Mouse (Mus musculus): Measurements from ENCODE around the gene Rab22a. TPM values are rescaled to one million over a fixed set of nuclear protein-coding genes. Genes with fewer than 3 reads are reported as not detected.
"Not testable (repeated sequence)": the region's sequence is repeated elsewhere in the genome, so short reads cannot be mapped to it uniquely, and the experiment has no call there.

Gene Rab22a
- polyA plus RNA-seq, 2 experiments, result 3.7 to 13.2 TPM

GRCm38 (mm10) chr2:173714620-173715218 is 55.2 kb downstream of the Rab22a start:
- no peak overlapping the region for H3K4me2 ChIP-seq (ENCODE audit: low read depth)
- WGBS (ENCODE audit: insufficient replicate concordance), result 58% methylated on average over 8 of the region's 8 CpGs
- DNase-seq (ENCODE audit: low read depth in 3 of 3, low spot score in 3 of 3), result no peak
- H3K36me3 ChIP-seq (replicated peaks; ENCODE audit: control insufficient read depth, insufficient read depth, low read depth), result no peaks in the 10 kb centered on the region
- 0 out of 4 replicates have a peak, but pooled peaks cover 0 to 2% of the 10 kb centered on the region in 2 experiments for H3K4me1 ChIP-seq (replicated peaks; ENCODE audit: control insufficient read depth in 2 of 2, insufficient read depth in 2 of 2, low read length in 1 of 2)
- no peak for ATAC-seq (ENCODE audit: insufficient read depth)
- no peaks in the 10 kb centered on the region for H3K9me3 ChIP-seq (ENCODE audit: control insufficient read depth, low read length)
- H3K4me3 ChIP-seq (ENCODE audit: insufficient read depth in 1 of 2, low read depth in 2 of 2, low read length in 2 of 2), result no peak overlapping the region
- no peak overlapping the region for H3K27ac ChIP-seq
- H3K9ac ChIP-seq (replicated peaks), result no peak overlapping the region
- no peaks in the 10 kb centered on the region for H3K27me3 ChIP-seq (ENCODE audit: control insufficient read depth, insufficient read depth, low read length)
- no peak for TF ChIP-seq EP300 (IDR thresholded peaks at IDR 0.05; ENCODE audit: low read depth)
- TF ChIP-seq CTCF (IDR thresholded peaks at IDR 0.05; ENCODE audit: low read depth), result no peak

GRCm38 (mm10) chr2:173716966-173717365 is 57.4 kb downstream of the Rab22a start:
- WGBS (ENCODE audit: insufficient replicate concordance), result 75% methylated on average over 5 of the region's 5 CpGs
- H3K27me3 ChIP-seq (ENCODE audit: control insufficient read depth, insufficient read depth, low read length), result no peaks in the 10 kb centered on the region
- no peaks in the 10 kb centered on the region for H3K9me3 ChIP-seq (ENCODE audit: control insufficient read depth, low read length)
- no peaks in the 10 kb centered on the region for H3K4me1 ChIP-seq (replicated peaks; ENCODE audit: control insufficient read depth in 2 of 2, insufficient read depth in 2 of 2, low read length in 1 of 2)
- H3K36me3 ChIP-seq (replicated peaks; ENCODE audit: control insufficient read depth, insufficient read depth, low read depth), result no peaks in the 10 kb centered on the region
- H3K27ac ChIP-seq, result no peak overlapping the region
- no peak overlapping the region for H3K9ac ChIP-seq (replicated peaks)
- no peak for ATAC-seq (ENCODE audit: insufficient read depth)
- no peak overlapping the region for H3K4me3 ChIP-seq (ENCODE audit: insufficient read depth in 1 of 2, low read depth in 2 of 2, low read length in 2 of 2)
- TF ChIP-seq EP300 (IDR thresholded peaks at IDR 0.05; ENCODE audit: low read depth) (no peak), CTCF (IDR thresholded peaks at IDR 0.05; ENCODE audit: low read depth) (no peak)
- no peak for DNase-seq (ENCODE audit: low read depth in 3 of 3, low spot score in 3 of 3)
- no peak overlapping the region for H3K4me2 ChIP-seq (ENCODE audit: low read depth)

- not testable (repeated sequence) for H3K4me1 ChIP-seq (replicated peaks; ENCODE audit: control insufficient read depth in 2 of 2, insufficient read depth in 2 of 2, low read length in 1 of 2); ATAC-seq (ENCODE audit: insufficient read depth); H3K27me3 ChIP-seq (ENCODE audit: control insufficient read depth, insufficient read depth, low read length); H3K9ac ChIP-seq (replicated peaks); H3K27ac ChIP-seq; H3K4me3 ChIP-seq (ENCODE audit: insufficient read depth in 1 of 2, low read depth in 2 of 2, low read length in 2 of 2); H3K4me2 ChIP-seq (ENCODE audit: low read depth); DNase-seq (ENCODE audit: low read depth in 3 of 3, low spot score in 3 of 3); H3K36me3 ChIP-seq (replicated peaks; ENCODE audit: control insufficient read depth, insufficient read depth, low read depth); H3K9me3 ChIP-seq (ENCODE audit: control insufficient read depth, low read length)
- WGBS (ENCODE audit: insufficient replicate concordance), result 75% methylated on average over 6 of the region's 7 CpGs
These were observed 59.6 kb downstream of the Rab22a start, which contains the start of gene 1700010B08Rik for GRCm38 (mm10) chr2:173719115-173719514. TSS of gene 1700010B08Rik (plus strand) at chr2:173719415.

- H3K27ac ChIP-seq, result no peak overlapping the region
- no peak overlapping the region for H3K4me2 ChIP-seq (ENCODE audit: low read depth)
- no peak for DNase-seq (ENCODE audit: low read depth in 3 of 3, low spot score in 3 of 3)
- ATAC-seq (ENCODE audit: insufficient read depth), result no peak
- H3K4me1 ChIP-seq (replicated peaks; ENCODE audit: control insufficient read depth in 2 of 2, insufficient read depth in 2 of 2, low read length in 1 of 2), result no peaks in the 10 kb centered on the region
- H3K9me3 ChIP-seq (ENCODE audit: control insufficient read depth, low read length), result no peaks in the 10 kb centered on the region
- 56% methylated on average over 11 of the region's 11 CpGs for WGBS (ENCODE audit: insufficient replicate concordance)
- H3K9ac ChIP-seq (replicated peaks), result no peak overlapping the region
- no peaks in the 10 kb centered on the region for H3K27me3 ChIP-seq (ENCODE audit: control insufficient read depth, insufficient read depth, low read length)
- no peak for TF ChIP-seq EP300 (IDR thresholded peaks at IDR 0.05; ENCODE audit: low read depth)
- TF ChIP-seq CTCF (IDR thresholded peaks at IDR 0.05; ENCODE audit: low read depth), result no peak
- no peaks in the 10 kb centered on the region for H3K36me3 ChIP-seq (replicated peaks; ENCODE audit: control insufficient read depth, insufficient read depth, low read depth)
- H3K4me3 ChIP-seq (ENCODE audit: insufficient read depth in 1 of 2, low read depth in 2 of 2, low read length in 2 of 2), result no peak overlapping the region
These were observed 62.8 kb downstream of the Rab22a start for GRCm38 (mm10) chr2:173722251-173722857.

- Histone ChIP-seq H3K27ac (no peak overlapping the region), H3K4me1 (replicated peaks; ENCODE audit: control insufficient read depth in 2 of 2, insufficient read depth in 2 of 2, low read length in 1 of 2) (no peaks in the 10 kb centered on the region), H3K9ac (replicated peaks) (no peak overlapping the region), H3K27me3 (ENCODE audit: control insufficient read depth, insufficient read depth, low read length) (no peaks in the 10 kb centered on the region), H3K9me3 (ENCODE audit: control insufficient read depth, low read length) (no peaks in the 10 kb centered on the region), H3K4me3 (ENCODE audit: insufficient read depth in 1 of 2, low read depth in 2 of 2, low read length in 2 of 2) (no peak overlapping the region), H3K36me3 (replicated peaks; ENCODE audit: control insufficient read depth, insufficient read depth, low read depth) (no peaks in the 10 kb centered on the region), H3K4me2 (ENCODE audit: low read depth) (no peak overlapping the region)
- TF ChIP-seq EP300 (IDR thresholded peaks at IDR 0.05; ENCODE audit: low read depth), result no peak
- no peak for TF ChIP-seq CTCF (IDR thresholded peaks at IDR 0.05; ENCODE audit: low read depth)
- WGBS (ENCODE audit: insufficient replicate concordance), result 53% methylated on average over 14 of the region's 14 CpGs
- DNase-seq (ENCODE audit: low read depth in 3 of 3, low spot score in 3 of 3), result no peak
- ATAC-seq (ENCODE audit: insufficient read depth), result no peak
These were observed 64.8 kb downstream of the Rab22a start for GRCm38 (mm10) chr2:173724382-173724781.
